Mouse (Mus musculus) megakaryocyte, embryonic 14.5 days (primary cell): ENCODE results near the gene Mcu.

ENCODE experiments used
- FLI1 ChIP-seq: IDR thresholded peaks from 2 replicates; pipeline ENCODE4 v1.6.1; 2012; ENCODE audit warnings: low read length, inconsistent platforms, mixed read lengths
- GATA1 ChIP-seq: IDR thresholded peaks from 3 replicates; pipeline ENCODE4 v1.6.1; 2012; ENCODE audit warnings: mixed read lengths, low read length, inconsistent platforms, borderline replicate concordance

DNA sequence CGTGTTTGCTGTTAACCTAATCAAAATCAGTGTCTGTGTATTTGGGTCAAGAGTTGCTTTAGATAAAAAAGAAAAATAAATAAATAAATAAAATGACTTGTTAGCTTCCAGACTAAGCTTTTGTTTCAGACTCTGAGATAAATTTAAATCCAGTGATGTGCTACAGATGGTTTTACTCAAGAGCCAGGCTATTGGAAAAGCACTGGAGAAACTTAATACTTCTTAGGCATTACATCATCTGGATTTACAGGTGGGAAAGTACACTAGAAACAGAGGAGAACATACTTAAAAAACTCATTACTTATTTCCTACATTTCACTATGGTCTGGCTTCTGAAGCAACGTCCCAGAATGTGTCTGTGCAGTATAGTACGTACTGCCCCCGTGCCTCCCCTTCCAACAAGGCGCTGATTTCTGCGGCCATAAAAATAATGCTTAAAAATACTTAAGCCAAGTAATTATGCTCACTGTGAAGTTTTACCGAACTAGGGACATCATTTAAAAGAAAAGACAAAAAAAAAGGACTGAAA is 21.2 kb upstream of the Mcu start:
- TF ChIP-seq GATA1 (no peak), FLI1 (no peak)
